Mouse (Mus musculus) mesoderm, embryonic 11.5 days (tissue): ENCODE results near the gene Cgas.

Experiments used
- DNase-seq: peaks from one replicate; pipeline ENCODE4 v3.0.0-alpha.2; 2012; ENCODE audit warnings: low read depth, low spot score

The Cgas gene

GRCm38 (mm10) chr9:78385893-78386292 lies 57.1 kb downstream of the Cgas start:
- DNase-seq: no peak
